Mouse (Mus musculus) layer of hippocampus, adult 8-10 months (tissue): ENCODE results near the gene Phf23. TPM values are rescaled to one million over a fixed set of nuclear protein-coding genes. Genes with fewer than 3 reads are reported as not detected.

Source experiments
- DNase-seq, 2 experiments: peaks; one replicate each; pipeline ENCODE4 v3.0.0; 2022; ENCODE audit warnings: low spot score in 2 of 2
- total RNA-seq, 4 experiments: library from RNA; stranded (reverse); gene quantifications; 2 replicates each; pipeline ENCODE4 v1.2.4; 2022

Phf23 gene
- total RNA-seq, 4 experiments from 2014 or later: 45.2 to 59.7 (median 49.7) TPM

DNA sequence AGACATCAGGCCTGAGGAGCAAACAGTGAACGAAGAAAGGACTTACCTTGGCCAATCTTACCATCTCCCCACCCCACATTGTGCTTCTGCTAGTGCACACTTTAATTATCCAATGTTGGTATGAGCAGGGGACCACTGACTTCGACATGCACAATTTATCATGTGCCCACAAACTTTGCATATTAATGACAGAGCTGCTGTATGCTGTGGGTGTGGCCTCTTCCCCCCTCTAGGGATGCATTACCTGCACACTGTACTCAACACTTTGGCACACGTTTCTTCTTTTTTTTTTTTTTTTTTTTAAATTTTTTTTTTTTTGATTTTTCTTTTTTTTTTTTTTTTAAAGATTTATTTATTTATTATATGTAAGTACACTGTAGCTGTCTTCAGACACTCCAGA lies 24.8 kb upstream of the Phf23 start:
- no peak for DNase-seq

DNA sequence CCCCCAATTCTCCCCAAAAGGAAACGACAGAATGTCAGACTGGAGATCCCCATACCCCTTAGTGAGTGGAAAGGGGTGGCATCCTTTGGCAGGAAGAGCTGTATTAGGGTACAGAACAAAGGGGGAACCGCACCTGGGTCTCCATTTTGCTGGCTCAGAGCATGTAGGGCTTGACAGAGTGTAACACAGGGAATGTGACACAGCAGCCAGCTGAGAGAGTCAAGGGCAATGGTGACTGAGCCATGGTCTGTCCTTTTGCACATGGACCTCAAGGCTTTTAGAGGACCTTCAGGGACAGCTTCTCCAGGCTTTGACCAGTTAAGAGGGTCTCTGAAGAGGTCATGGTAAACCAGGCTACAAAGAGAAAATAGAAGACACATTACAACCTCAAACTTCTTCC lies 20.7 kb upstream of the Phf23 start:
- DNase-seq: no peak

DNA sequence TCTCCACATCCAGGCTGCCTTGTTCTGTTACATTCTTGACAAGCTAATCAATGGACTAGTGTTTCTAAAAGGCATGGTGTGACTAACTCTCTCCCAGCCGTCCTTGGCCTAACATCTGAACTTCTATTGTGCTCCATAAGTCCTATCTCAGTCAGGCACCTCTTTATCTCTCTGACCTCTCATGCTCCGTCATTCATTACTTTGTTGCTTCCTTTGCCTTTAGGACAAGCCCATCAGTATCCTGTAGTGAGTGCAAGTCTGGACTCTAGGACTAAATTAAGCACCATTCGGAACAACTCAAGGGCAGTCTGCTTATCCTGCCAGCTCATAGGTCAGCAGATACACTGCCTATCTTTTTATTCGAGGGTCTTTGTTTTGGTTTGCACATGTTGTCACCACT lies 19.3 kb upstream of the Phf23 start:
- no peak for DNase-seq

DNA sequence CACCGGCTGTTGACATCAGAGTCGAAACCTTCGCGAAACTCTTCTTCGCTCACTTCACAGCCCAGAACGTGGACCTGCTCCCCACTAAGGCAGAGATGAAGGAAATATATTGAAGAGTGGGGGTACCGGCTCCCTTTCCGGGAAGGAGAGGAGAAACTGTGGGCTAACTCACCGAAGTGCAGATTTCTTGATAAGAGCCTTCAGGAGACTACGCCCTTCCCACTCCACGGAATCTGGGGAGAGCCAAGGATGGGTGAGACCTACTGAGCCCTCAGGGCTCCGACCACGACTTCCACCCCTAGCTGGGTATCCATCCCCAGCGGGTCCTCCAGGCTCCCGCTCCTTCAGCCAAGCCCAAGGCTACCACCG lies 15.8 kb upstream of the Phf23 start:
- DNase-seq: no peak

DNA sequence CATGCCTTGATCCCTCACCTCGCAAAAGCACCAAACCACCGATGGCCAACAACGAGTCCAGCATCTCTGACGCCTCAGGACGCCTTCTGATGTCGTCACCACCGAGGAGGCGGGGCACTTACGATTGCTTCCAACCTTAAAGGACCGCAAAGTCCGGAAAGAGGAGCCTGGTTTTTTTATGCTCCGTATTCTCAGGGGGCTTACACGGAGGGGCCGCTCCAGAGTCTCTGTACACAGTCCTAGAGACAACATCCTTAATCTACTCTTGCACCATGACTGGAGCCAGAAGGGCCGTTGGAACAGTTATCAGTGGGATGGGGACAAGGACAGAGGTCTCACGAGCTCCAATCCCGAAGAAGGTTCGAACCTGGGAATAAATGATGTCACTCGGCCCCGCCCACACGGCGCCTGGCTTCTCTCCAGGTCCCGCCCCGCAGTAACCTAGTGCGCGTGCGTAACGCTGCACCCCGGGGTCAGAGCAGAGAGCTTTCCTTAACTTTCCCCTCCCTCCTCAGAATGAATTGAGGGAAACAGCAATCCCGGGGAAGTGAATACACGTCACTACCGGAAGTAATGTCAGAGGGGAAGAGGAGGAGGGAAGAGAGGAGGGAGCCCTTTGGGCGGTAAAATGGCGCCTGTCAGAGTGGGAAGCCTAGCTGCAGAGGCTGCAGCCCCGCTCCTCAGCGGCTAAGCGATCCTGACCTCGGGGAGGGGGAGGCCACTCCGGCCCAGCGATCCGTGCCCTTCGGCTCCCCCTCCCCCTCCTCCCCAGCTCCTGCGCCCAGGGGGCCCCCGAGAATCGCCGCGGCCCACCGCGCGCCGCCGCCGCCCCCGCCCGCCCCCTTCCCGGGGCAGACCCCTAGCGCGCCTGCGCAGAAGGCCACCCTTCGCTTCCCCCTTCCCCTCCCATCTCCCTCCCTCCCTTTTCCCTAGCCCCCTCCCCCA lies 15.1 kb upstream of the Phf23 start:
- peak; percentile 98 to 99 for DNase-seq

DNA sequence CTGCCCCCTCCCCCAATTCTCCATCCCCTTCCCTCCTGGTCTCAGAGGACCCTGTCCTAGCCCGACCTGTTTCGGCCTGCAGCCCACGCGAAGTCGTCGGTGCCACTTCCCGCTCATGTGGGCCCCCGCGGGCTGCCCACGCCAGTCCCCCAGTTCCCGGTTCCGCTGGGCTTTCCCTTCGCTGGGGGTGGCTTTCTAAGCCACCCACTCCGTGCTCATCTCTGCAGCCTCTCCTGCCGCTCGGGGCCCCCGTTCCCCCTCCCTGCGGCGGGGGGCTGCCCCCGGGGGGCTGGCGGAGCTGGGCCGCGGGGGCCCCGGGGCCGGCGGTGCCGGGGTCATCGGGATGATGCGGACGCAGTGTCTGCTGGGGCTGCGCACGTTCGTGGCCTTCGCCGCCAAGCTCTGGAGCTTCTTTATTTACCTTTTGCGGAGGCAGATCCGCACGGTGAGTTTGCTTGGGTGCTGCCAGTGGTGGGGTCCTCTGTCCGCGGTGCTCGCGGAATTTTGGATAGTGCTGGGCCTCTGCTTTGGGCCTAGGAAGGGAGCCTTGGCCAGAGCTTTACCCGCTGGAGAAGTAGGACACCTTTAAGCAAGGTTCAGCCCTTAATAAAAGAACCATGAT lies 14.3 kb upstream of the Phf23 start, which contains the start of gene Ctdnep1:
Ctdnep1 (plus strand) TSS at position 16 of the 622 bp plus-strand sequence.
- no peak for DNase-seq

DNA sequence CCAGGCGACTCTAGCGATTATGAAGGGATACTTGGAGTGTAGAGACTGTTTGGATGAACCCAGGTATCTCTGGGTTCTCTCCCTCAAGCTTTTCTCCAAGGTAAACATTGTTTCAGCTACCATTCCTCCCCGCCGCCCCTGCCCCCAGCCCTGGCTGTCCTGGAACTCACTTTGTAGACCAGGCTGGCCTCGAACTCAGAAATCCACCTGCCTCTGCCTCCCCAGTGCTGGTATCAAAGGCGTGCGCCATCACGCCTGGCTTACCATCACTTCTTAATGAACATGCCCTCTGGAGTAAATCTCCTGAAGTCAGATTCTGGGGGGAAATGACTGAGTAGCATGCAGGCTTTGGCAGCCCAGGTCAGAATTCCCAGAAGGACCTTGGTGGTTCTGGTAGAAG lies 13.4 kb upstream of the Phf23 start, which contains the start of gene Elp5:
Elp5 (minus strand) TSS at position 293 of the 400 bp plus-strand sequence.
- DNase-seq: no peak

DNA sequence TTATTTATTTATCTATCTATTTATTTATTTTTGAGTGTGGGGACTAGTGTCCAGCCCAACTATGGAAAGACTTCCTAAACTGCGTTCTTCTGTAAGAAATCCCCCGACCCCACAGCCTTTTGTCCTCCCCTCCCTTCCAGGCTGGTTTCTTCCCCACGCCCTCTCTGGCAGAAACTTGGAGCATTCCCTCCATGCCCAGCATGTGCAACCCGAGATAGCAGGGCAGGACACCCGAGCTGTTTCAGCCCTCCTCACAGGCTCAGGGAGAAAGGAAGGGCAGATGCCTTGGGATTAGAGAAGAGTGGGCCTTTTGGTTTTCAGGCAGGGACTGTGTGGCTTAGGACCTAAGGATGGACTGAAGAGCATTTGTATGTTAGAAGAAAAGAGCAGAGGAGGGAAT lies 12.7 kb upstream of the Phf23 start:
- no peak for DNase-seq

DNA sequence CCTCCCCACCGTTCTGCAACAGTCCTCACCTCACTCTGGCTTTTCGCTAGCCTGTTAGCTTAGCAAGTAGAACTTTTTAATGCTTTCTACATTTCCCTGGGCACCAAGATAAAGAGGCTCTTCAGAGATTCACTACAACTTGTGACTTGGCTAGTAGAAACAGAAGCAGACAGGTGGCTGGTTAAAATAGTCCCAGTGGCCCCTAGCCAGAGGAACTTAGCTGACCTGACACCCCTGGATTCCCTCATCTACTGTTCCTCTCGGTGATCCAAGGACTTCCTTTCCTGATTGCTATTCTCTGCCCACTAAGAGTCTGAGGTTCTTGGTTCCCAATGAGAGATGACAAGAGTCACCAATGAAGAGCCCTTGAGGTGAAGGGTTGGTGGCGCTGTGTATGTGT lies 12.2 kb upstream of the Phf23 start:
- no peak for DNase-seq

DNA sequence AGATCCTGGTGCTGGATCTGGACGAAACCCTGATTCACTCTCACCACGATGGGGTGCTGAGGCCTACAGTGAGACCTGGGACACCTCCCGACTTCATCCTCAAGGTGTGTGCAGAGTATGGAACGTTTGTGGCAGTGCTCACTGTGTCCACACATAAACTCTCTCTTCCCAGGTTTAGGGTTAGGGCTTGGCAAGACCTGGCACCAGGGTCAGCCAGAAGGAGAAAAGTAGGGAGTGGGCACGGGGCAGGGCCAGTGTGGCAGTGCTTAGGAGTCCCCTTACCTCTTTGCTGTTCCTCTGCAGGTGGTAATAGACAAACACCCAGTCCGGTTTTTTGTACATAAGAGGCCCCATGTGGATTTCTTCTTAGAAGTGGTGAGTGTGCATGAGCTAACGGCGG lies 11.1 kb upstream of the Phf23 start:
- DNase-seq: no peak

DNA sequence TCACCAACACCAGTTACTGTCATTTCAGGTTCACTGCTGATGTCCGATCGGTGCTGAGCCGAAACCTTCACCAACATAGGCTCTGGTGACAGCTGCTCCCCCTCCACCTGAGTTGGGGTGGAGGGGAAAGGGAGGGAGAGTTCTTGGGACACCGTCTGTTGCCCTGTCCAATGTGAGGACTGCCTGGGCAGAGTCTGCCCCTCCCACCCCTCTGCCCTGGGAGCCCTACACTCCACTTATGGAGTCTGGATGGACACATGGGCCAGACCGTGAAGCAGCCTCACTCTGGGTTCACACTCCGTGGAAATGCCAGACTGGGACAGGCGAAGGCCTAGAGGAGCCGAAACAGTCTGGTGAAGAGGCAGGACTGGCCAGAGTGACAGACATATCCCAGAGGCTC lies 5.6 kb upstream of the Phf23 start:
- no peak for DNase-seq

DNA sequence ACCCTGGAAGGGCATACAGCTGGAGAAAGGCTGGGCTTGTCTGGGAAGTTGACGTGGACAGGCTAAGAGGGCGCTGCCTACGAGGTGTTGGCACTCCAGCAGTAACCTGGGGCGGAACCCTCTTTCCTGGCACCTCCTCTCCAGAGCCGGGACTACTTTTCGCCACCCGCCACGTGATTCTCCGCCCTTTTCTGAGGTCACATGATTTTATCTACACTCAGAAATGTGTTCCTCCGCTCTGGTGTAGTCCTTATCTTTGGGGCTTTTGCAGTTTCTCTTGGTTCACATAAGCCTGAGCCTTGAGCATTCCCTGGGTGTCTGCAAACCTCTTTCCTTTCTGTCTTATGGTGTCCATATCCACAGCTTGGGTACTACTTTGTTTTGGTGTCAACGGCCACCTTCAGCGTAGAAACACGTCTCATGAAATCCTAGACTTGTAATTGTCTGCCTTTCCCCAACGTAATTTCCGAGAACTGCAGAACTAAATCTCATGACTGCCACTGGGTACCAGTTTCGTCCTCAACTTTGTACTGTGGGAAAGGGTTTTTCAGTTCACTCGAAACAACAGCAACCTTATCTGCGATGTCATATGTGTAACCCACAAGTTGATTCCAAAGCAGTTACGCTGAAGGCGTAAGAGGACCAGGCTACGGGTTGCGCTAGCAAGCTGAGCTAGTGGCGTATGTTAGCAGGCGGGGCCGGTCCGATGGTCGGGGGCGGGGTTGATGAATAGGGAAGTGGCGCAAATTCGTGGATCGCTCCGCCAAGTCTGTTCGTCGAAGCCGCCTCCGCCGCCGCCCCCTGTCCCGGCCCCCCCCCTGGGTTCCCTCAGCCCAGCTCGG lies 4.5 kb upstream of the Phf23 start, which contains the start of gene Gabarap:
Gabarap (plus strand) TSS at position 294 of the 842 bp plus-strand sequence.
- DNase-seq: peak; percentile 95 to 97

DNA sequence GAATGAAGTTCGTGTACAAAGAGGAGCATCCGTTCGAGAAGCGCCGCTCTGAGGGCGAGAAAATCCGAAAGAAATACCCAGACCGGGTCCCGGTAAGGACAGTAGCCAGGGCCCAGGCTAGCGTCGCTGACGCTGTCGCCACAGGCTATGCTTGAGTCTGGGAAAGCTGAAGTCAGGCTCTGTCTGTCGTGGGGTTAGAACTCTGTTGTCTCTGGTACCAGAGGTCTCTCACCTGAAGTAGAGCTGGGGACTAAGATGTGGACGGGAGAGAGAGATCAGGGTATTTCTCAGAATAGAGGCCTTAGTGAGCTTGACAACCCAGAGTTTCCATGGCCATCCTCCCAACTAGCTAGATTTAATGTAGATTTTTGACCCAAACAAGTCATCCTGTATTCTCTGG lies 3.9 kb upstream of the Phf23 start:
- DNase-seq: no peak

DNA sequence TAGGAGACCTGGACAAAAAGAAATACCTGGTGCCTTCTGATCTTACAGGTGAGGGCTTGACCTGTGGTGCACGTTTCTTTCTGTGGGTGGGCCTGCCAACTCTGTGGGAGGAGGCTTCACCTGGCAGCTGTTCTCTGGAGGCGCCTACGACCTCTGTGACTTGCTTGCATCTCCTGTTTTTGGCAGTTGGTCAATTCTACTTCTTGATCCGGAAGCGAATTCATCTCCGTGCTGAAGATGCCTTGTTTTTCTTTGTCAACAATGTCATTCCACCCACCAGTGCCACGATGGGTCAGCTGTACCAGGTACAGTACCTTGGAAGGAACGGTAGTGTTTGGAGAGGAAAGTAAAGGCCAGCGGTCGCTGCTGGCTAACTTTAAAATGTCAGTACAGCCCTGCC lies 3.2 kb upstream of the Phf23 start:
- DNase-seq: no peak

DNA sequence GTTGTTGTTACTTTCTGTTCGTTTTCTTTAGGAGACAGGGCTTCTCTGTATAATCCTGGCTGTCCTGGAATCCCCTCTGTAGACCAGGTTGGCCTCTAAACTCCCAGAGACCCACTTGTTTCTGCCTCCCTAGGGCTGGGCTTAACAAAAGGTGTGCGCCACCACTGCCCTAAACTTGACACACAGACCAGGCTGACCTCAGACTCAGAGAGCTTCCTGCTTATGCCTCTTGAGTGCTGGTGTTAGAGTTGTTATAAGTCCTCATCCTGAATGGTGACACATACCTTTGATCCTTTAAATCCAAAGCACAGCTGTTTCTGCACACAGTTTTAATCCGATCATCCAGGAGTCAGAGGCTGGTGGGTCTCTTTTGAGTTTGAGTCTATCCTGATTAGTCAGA lies 2.6 kb upstream of the Phf23 start:
- no peak for DNase-seq

DNA sequence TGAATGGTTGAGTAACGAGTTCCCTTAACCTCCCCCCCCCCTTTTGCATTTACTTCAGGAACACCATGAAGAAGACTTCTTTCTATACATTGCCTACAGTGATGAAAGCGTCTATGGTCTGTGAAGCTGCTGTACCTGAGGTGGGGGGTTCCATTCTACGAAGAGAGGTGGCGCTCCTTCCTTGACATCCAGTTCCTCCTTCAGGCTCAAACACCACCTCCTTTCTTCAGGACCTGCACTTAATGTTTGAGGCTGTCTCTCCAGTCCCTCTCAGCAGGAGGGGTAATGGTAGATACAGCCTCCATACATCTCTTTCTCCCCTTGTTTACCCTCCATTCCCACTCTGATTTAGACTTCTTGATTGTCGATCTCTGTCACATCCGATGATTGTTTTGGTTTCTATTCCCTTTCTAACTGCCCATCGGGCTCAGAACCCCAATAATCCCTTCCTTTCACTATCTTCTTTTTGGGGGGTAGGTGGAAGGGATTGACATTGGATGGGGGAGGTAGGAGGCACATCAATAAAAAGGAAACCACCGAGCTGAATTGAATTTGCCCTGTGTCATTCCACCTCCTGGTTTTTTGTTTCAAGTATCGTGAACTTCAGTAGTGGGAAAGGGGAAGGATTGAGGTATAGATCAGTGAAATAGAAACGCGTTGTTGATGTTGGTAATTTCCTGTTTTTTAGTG lies 1.0 kb upstream of the Phf23 start:
- no peak for DNase-seq

DNA sequence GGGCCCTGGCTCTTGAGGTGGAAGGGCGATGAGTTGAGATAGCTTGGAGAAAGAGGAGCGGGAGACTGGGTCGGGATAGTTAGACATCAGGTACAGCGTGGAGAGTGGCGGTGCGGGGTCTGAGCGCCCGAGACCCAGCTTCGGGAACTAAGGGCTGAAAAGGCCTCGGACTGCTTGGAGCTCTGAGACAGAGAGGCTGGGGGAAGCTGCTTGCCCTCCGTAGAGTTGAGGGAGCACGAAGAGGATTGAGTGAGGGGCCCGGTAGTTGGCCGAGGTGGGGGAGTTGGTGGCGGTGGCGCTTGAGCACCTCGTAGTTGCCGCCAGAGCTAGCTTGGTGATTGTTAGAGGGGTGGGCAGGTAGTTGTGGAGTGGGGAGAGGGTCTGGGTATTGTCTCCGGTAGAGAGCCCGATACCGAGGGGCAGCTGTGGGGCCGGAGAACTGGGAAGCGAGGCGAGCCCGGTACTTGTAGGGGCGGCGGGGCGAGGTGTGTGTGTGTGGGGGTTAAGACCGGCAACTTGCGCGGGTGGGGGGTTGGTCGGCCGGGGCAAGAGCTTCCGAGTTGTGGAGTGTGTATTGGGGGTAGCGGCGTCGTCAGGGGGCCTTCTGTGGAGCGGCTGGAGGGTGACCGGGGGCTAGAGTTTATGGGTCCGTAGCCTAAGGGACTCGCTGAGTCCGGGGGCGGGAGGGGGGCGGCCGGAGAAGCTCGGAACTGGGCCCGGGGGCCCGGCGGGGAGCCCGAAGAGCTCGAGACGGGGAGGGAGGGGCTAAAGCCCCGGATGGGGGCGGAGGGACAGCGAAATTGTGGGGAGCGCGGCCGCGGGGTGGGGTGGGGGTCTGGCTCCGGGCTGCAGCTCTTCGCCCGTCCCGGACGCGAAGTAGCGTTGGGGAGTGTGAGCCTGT lies 834 bp downstream of the Phf23 start:
- DNase-seq: no peak

DNA sequence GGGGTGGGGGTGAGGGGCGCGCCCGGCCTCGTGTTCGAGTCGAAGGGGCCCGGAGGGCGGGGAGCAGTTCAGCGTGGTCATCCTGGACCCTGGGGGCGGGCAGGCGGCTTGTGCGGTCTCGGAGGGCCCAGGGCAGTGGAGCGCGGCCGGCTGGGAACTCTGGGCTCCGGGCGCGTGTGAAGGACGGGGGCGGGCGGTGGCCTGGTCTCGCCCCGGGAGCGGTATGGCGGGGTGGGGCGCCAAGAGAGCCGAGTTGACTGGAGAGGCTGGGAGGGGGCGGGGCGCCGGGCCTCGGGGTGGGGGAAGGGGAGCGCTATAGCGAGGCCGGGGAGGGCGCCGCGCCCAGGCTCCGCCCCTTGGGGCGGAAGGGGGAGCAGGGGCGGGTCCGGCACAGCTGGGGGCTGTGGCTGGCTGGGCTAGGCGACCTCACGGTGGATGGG lies 1.5 kb downstream of the Phf23 start:
- DNase-seq: peak; percentile 55 to 64

DNA sequence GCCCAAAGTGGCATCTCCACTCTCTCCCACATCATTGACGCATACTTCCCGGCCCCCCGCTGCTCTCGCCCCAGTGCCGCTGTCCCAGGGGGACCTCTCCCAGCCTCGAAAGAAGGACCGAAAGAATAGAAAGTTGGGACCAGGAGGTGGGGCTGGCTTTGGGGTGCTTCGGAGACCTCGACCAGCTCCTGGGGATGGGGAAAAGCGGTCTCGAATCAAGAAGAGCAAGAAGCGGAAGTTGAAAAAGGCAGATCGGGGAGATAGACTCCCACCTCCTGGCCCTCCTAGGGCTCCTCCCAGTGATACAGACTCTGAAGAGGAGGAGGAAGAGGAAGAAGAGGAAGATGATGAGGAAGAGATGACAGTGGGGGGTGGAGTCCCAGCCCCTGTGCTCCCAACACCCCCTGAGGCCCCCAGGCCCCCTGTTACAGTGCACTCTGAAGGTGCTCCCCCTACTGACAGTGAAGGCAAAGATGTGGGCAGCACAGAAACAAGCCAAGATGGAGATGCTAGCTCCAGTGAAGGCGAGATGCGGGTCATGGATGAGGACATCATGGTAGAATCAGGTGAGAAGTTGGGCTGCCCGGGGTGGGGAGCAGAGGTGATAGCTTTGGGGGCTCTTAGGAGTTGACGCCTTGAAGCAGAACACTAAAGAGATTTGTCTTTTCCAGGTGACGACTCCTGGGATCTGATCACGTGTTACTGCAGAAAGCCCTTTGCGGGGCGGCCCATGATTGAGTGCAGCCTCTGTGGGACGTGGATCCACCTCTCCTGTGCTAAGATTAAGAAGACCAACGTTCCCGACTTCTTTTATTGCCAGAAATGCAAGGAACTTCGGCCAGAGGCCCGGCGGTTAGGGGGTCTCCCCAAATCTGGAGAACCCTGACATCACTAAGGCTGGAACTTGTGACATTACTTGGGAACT lies 3.3 kb downstream of the Phf23 start:
- no peak for DNase-seq
